ENCODE assay signal across 28 mouse cellular contexts in genomic region chr19:40984536-40984935, GRCm38 (mm10). TPM values are rescaled to one million over a fixed set of nuclear protein-coding genes. Genes with fewer than 3 reads are reported as not detected.
DNase-seq lines count a peak whose midpoint lies in the region; ATAC-seq and TF ChIP-seq lines count a peak whose summit lies in the region.
"Had no signal": no experiment of that assay in that cellular context is flagged by ENCODE, and none has a peak within 500 bp of the region (broad histone marks: within the 10 kb centered on the region; RNA-seq: fewer than 3 reads in every experiment).

No protein-coding gene starts in this region.

- WGBS in forebrain, postnatal 0 days, result 84% methylated on average over 1 of the region's 1 CpGs
- 91% methylated on average over 1 of the region's 1 CpGs for WGBS in forebrain, embryonic 12.5 days

- H3K9me3 ChIP-seq in forebrain, postnatal 0 days (ENCODE audit: low read length), result no peaks in the 10 kb centered on the region
- H3K9me3 ChIP-seq in forebrain, embryonic 12.5 days, result no peaks in the 10 kb centered on the region
- H3K9me3 ChIP-seq: embryonic facial prominence, embryonic 12.5 days; embryonic facial prominence, embryonic 15.5 days; forebrain, embryonic 15.5 days; heart, embryonic 13.5 days; hindbrain, embryonic 12.5 days; hindbrain, embryonic 15.5 days had no signal

- ATAC-seq in forebrain, postnatal 0 days, result no peak
- ATAC-seq in forebrain, embryonic 12.5 days (ENCODE audit: low FRiP score), result no peak
- ATAC-seq: activated CD4-positive, CD25-positive, alpha-beta regulatory T cell, adult 4 months; forebrain, embryonic 15.5 days had no signal

- DNase-seq in forebrain, postnatal 0 days, result peak; percentile 11
- DNase-seq in layer of hippocampus, adult 11-12 months (ENCODE audit: low spot score), result peak; percentile 21
- no peak for DNase-seq in layer of hippocampus, postnatal 25 days (ENCODE audit: extremely low spot score in 1 of 2, low spot score in 1 of 2)
- peak; percentile 39 to 52 for DNase-seq in left cerebral cortex, postnatal 25 days (ENCODE audit: low spot score in 2 of 2)
- no peak for DNase-seq in left cerebral cortex, adult 18-20 months (ENCODE audit: low spot score in 2 of 2)
- peak; percentile 62 for DNase-seq in brain, adult 2 months (ENCODE audit: low read depth, low spot score)
- DNase-seq: adrenal gland, postnatal 10 days; adrenal gland, postnatal 36 days; cerebellum, adult 11 months; cerebellum, adult 2 months; cerebellum, adult 9-11 months; cerebellum, postnatal 25 days; gastrocnemius, postnatal 10 days; gastrocnemius, postnatal 36 days; heart, postnatal 14 days had no signal

- no peak overlapping the region for H3K4me3 ChIP-seq in forebrain, postnatal 0 days (ENCODE audit: low read depth, low read length)
- H3K4me3 ChIP-seq in forebrain, embryonic 12.5 days (replicated peaks), result no peak overlapping the region
- H3K4me3 ChIP-seq: embryonic facial prominence, embryonic 12.5 days; embryonic facial prominence, embryonic 15.5 days; forebrain, embryonic 15.5 days; heart, embryonic 13.5 days; hindbrain, embryonic 12.5 days; hindbrain, embryonic 15.5 days had no signal

- H3K27ac ChIP-seq in forebrain, postnatal 0 days (ENCODE audit: low read depth, low read length), result no peak overlapping the region
- H3K27ac ChIP-seq in forebrain, embryonic 12.5 days, result no peak overlapping the region
- H3K27ac ChIP-seq: embryonic facial prominence, embryonic 12.5 days; embryonic facial prominence, embryonic 15.5 days; forebrain, embryonic 15.5 days; heart, embryonic 13.5 days; hindbrain, embryonic 12.5 days; hindbrain, embryonic 15.5 days had no signal

- intact Hi-C loops in left cerebral cortex, postnatal 25 days (cut with DNase I), result no loop called here

- TF ChIP-seq CTCF in forebrain, postnatal 0 days (IDR thresholded peaks at IDR 0.05; ENCODE audit: low read depth), result no peak

- H3K4me1 ChIP-seq in forebrain, postnatal 0 days (ENCODE audit: insufficient read depth), result no peaks in the 10 kb centered on the region
- H3K4me1 ChIP-seq in forebrain, embryonic 12.5 days, result no peaks in the 10 kb centered on the region
- H3K4me1 ChIP-seq: embryonic facial prominence, embryonic 12.5 days; embryonic facial prominence, embryonic 15.5 days; forebrain, embryonic 15.5 days; heart, embryonic 13.5 days; hindbrain, embryonic 12.5 days; hindbrain, embryonic 15.5 days had no signal

- no peaks in the 10 kb centered on the region for H3K27me3 ChIP-seq in forebrain, postnatal 0 days (ENCODE audit: insufficient read depth, low read length)
- H3K27me3 ChIP-seq in forebrain, embryonic 12.5 days, result no peaks in the 10 kb centered on the region
- H3K27me3 ChIP-seq: embryonic facial prominence, embryonic 12.5 days; embryonic facial prominence, embryonic 15.5 days; forebrain, embryonic 15.5 days; hindbrain, embryonic 12.5 days; hindbrain, embryonic 15.5 days had no signal

- H3K9ac ChIP-seq in forebrain, postnatal 0 days, result no peak overlapping the region
- no peak overlapping the region for H3K9ac ChIP-seq in forebrain, embryonic 12.5 days
- H3K9ac ChIP-seq: embryonic facial prominence, embryonic 12.5 days; embryonic facial prominence, embryonic 15.5 days; forebrain, embryonic 15.5 days; heart, embryonic 13.5 days; hindbrain, embryonic 12.5 days; hindbrain, embryonic 15.5 days had no signal

- no peaks in the 10 kb centered on the region for H3K36me3 ChIP-seq in forebrain, postnatal 0 days (ENCODE audit: insufficient read depth)
- H3K36me3 ChIP-seq in forebrain, embryonic 12.5 days (replicated peaks), result no peaks in the 10 kb centered on the region
- H3K36me3 ChIP-seq: embryonic facial prominence, embryonic 12.5 days; embryonic facial prominence, embryonic 15.5 days; forebrain, embryonic 15.5 days; heart, embryonic 13.5 days; hindbrain, embryonic 12.5 days; hindbrain, embryonic 15.5 days had no signal

- no peak overlapping the region for H3K4me2 ChIP-seq in forebrain, postnatal 0 days (ENCODE audit: low read depth)
- H3K4me2 ChIP-seq in forebrain, embryonic 12.5 days, result no peak overlapping the region
- H3K4me2 ChIP-seq: embryonic facial prominence, embryonic 12.5 days; embryonic facial prominence, embryonic 15.5 days; forebrain, embryonic 15.5 days; heart, embryonic 13.5 days; hindbrain, embryonic 12.5 days; hindbrain, embryonic 15.5 days had no signal

RNA-seq across cellular contexts. Expression of gene Blnk, which starts 9.8 kb away (rescaled TPM):
- 0.08 and 1.1 TPM in 2 replicates for total RNA-seq in forebrain, postnatal 0 days (2014; rRNA removed)
- 1.2 and 1.8 TPM in 2 replicates for polyA plus RNA-seq in forebrain, postnatal 0 days (2015; fragmentation: Nextera tagmentation; extraction: Ambion mirVana)
- polyA plus RNA-seq in forebrain, embryonic 12.5 days (2016; fragmentation: Nextera tagmentation; extraction: Ambion mirVana), result 1.2 TPM in 2 replicates
- 1 to 10 TPM; 5.5 to 6.6 TPM for total RNA-seq in layer of hippocampus, postnatal 25 days (2021)
- total RNA-seq in left cerebral cortex, postnatal 25 days (2021), result 10 to 100 TPM in 1 of 2 experiments, 1 to 10 TPM in 1; 7.6 to 10.8 TPM
- total RNA-seq in left cerebral cortex, adult 18-20 months (2021), result 10 to 100 TPM in 1 of 2 experiments, 1 to 10 TPM in 1; 7.0 to 10.5 TPM

RNA-seq across cellular contexts. Expression of gene Dntt, which starts 44.5 kb away (rescaled TPM):
- 0.10 and 0.23 TPM in 2 replicates for total RNA-seq in forebrain, postnatal 0 days (2014; rRNA removed)
- polyA plus RNA-seq in forebrain, postnatal 0 days (2015; fragmentation: Nextera tagmentation; extraction: Ambion mirVana), result 0.14 and 0.23 TPM in 2 replicates
- polyA plus RNA-seq in forebrain, embryonic 12.5 days (2016; fragmentation: Nextera tagmentation; extraction: Ambion mirVana), result not detected in 2 replicates
- not detected for total RNA-seq in layer of hippocampus, postnatal 25 days (2021)
- total RNA-seq in left cerebral cortex, postnatal 25 days (2021), result under 1 TPM in 1 of 2 experiments, not detected in 1; 0.16 TPM
- not detected for total RNA-seq in left cerebral cortex, adult 18-20 months (2021)
- total RNA-seq: adrenal gland, adult 18-20 months; adrenal gland, postnatal 36 days; ES-E14; gastrocnemius, adult 18-20 months; heart, adult 8-10 months had no signal
- polyA plus RNA-seq: cerebellum, adult 2 months; embryonic facial prominence, embryonic 12.5 days; forebrain, embryonic 11.5 days; forebrain, embryonic 15.5 days; heart, embryonic 13.5 days; hindbrain, embryonic 15.5 days had no signal

Comparison
In these comparisons a context has a peak if more than half of its experiments do, and no peak if none do; other contexts are left out.
1. DNase-seq: peak in forebrain, postnatal 0 days (single experiment), layer of hippocampus, adult 11-12 months (single experiment), left cerebral cortex, postnatal 25 days (2 of 2) and brain, adult 2 months (single experiment); none in layer of hippocampus, postnatal 25 days (0 of 2) and left cerebral cortex, adult 18-20 months (0 of 2).